Mouse (Mus musculus): ENCODE data around the gene Auts2. TPM values are rescaled to one million over a fixed set of nuclear protein-coding genes. Genes with fewer than 3 reads are reported as not detected.

The Auts2 gene
- polyA plus RNA-seq, 1 experiment from 2014 or later = 47.7 TPM

DNA sequence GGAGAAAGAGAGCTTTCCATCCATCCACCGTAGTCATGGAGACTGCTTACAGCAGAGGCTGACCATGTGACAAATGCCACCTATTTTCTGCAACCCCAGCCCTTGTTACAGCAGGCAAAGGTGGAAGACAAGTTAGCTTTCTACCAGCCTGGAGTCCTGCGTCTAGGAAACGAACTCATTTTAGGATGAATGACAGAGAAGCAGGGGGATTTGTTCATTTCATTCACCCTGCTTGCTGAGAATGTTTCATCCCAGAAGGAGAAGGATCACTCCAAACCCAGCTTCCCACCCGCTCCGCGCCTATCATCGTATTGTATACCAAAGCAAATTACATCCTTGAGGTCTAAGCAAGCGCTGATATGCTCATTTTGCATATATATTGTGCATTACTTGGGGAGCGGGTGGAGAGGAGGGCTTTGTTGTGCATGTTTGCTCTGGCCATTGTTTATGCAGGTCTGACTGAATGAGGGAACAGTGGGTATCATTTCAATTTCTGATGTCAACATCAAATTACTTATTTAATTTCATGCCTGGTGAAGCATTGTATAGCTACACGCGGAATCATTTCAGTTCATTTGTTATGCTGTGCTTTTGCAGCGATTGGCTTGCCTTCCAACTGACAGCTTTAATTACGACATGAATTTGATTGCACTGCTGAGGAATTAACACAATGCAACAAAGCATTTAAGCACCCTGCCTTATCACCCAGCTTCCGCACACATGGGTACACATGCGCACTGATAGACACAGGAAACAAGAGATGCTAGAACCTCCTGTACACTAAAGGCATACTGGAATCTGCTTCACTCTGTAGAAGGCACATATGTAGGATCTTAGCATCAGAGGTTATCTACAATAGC lies 509.4 kb downstream of the Auts2 start:
- no peak overlapping the region for H3K4me3 ChIP-seq (ENCODE audit: low read depth, low read length)
- no peak overlapping the region for H3K4me2 ChIP-seq (replicated peaks; ENCODE audit: low read depth, low read length)
- no peak for ATAC-seq (ENCODE audit: insufficient number of reproducible peaks, insufficient read depth, low FRiP score, low read depth)
- no peak overlapping the region for H3K27ac ChIP-seq (ENCODE audit: low read length)
- no peak overlapping the region for H3K9ac ChIP-seq (replicated peaks; ENCODE audit: low read depth, low read length)
- H3K36me3 ChIP-seq (ENCODE audit: control insufficient read depth, insufficient read depth, low read length) = no peaks in the 10 kb centered on the region
- 88% methylated on average over 15 of the region's 15 CpGs for WGBS
- no peaks in the 10 kb centered on the region for H3K9me3 ChIP-seq (ENCODE audit: control insufficient read depth, low read depth, low read length)
- H3K27me3 ChIP-seq (ENCODE audit: control insufficient read depth, insufficient read depth, low read length) = no peaks in the 10 kb centered on the region
- H3K4me1 ChIP-seq (ENCODE audit: control insufficient read depth, insufficient read depth, low read length) = no peaks in the 10 kb centered on the region; the same call in none of the 2 replicates

- Histone ChIP-seq H3K4me3 (ENCODE audit: low read depth, low read length) (no peak overlapping the region), H3K4me2 (replicated peaks; ENCODE audit: low read depth, low read length) (no peak overlapping the region), H3K36me3 (ENCODE audit: control insufficient read depth, insufficient read depth, low read length) (no peaks in the 10 kb centered on the region), H3K9me3 (ENCODE audit: control insufficient read depth, low read depth, low read length) (no peaks in the 10 kb centered on the region), H3K9ac (replicated peaks; ENCODE audit: low read depth, low read length) (no peak overlapping the region), H3K27ac (ENCODE audit: low read length) (no peak overlapping the region), H3K4me1 (ENCODE audit: control insufficient read depth, insufficient read depth, low read length) (no peaks in the 10 kb centered on the region; the same call in none of the 2 replicates), H3K27me3 (ENCODE audit: control insufficient read depth, insufficient read depth, low read length) (no peaks in the 10 kb centered on the region)
- 56% methylated on average over 15 of the region's 15 CpGs for WGBS
- ATAC-seq (ENCODE audit: insufficient number of reproducible peaks, insufficient read depth, low FRiP score, low read depth) = no peak
Measured at GRCm38 (mm10) chr5:132030941-132031531, 512.1 kb downstream of the Auts2 start.

GRCm38 (mm10) chr5:132029638-132030037 lies 513.5 kb downstream of the Auts2 start:
- Histone ChIP-seq H3K27ac (ENCODE audit: low read length) (no peak overlapping the region), H3K4me3 (ENCODE audit: low read depth, low read length) (no peak overlapping the region), H3K4me2 (replicated peaks; ENCODE audit: low read depth, low read length) (no peak overlapping the region), H3K36me3 (ENCODE audit: control insufficient read depth, insufficient read depth, low read length) (no peaks in the 10 kb centered on the region), H3K9ac (replicated peaks; ENCODE audit: low read depth, low read length) (no peak overlapping the region), H3K9me3 (ENCODE audit: control insufficient read depth, low read depth, low read length) (no peaks in the 10 kb centered on the region), H3K27me3 (ENCODE audit: control insufficient read depth, insufficient read depth, low read length) (no peaks in the 10 kb centered on the region), H3K4me1 (ENCODE audit: control insufficient read depth, insufficient read depth, low read length) (no peaks in the 10 kb centered on the region; the same call in none of the 2 replicates)
- WGBS = 87% methylated on average over 11 of the region's 11 CpGs
- no peak for ATAC-seq (ENCODE audit: insufficient number of reproducible peaks, insufficient read depth, low FRiP score, low read depth)

DNA sequence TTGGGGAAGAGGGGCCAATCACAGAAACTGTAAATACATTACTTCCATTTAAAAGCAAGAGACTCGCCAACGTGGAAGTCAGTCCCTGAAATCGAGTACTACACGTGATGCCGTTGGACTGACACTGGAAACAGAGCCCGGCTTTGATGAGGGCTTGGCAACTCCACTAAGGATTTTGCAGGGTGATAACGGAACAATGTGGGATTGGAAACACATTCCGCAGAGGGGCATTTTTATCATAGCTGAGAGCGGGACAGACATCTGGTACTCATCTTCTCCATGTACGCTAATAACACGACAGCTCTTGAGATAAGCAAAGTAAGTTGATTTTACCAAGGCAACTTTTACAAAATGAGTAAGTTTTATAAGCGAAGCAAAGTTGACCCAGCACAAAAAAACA lies 514.1 kb downstream of the Auts2 start:
- H3K4me1 ChIP-seq (ENCODE audit: control insufficient read depth, insufficient read depth, low read length) = no peaks in the 10 kb centered on the region; the same call in none of the 2 replicates
- H3K9ac ChIP-seq (replicated peaks; ENCODE audit: low read depth, low read length) = no peak overlapping the region
- no peak overlapping the region for H3K4me3 ChIP-seq (ENCODE audit: low read depth, low read length)
- no peaks in the 10 kb centered on the region for H3K27me3 ChIP-seq (ENCODE audit: control insufficient read depth, insufficient read depth, low read length)
- no peak overlapping the region for H3K27ac ChIP-seq (ENCODE audit: low read length)
- no peaks in the 10 kb centered on the region for H3K36me3 ChIP-seq (ENCODE audit: control insufficient read depth, insufficient read depth, low read length)
- ATAC-seq (ENCODE audit: insufficient number of reproducible peaks, insufficient read depth, low FRiP score, low read depth) = no peak
- WGBS = 62% methylated on average over 12 of the region's 12 CpGs
- no peak overlapping the region for H3K4me2 ChIP-seq (replicated peaks; ENCODE audit: low read depth, low read length)
- no peaks in the 10 kb centered on the region for H3K9me3 ChIP-seq (ENCODE audit: control insufficient read depth, low read depth, low read length)

DNA sequence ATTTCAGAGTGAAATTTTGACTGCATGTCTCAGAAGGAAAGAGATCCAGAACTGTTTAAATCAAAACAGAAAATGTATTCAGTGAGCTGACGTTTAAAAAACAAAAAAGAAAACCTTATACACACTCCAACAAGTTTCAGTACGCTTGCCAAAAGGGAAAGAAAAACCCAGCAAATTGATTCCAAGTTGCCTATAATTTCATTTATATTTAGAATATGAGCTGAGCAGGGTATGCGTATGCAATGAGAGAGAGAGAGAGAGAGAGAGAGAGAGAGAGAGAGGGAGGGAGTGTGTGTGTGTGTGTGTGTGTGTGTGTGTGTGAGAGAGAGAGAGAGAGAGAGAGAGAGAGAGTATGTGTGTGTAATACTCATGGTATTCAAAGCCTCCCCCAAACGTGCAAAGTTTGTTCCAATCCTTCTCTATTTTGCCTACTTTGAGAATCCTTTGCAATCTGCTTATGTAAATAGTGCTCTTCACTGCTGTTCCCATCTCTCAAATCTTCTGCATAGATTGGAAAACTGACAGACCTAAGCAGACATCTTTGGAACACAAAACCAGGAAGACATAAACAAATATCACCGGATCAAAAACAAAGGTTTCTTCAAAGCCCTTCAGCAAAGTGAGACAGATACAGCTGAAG lies 515.2 kb downstream of the Auts2 start:
- Histone ChIP-seq H3K9ac (replicated peaks; ENCODE audit: low read depth, low read length) (no peak overlapping the region), H3K36me3 (ENCODE audit: control insufficient read depth, insufficient read depth, low read length) (no peaks in the 10 kb centered on the region), H3K27ac (ENCODE audit: low read length) (no peak overlapping the region), H3K9me3 (ENCODE audit: control insufficient read depth, low read depth, low read length) (no peaks in the 10 kb centered on the region), H3K4me1 (ENCODE audit: control insufficient read depth, insufficient read depth, low read length) (no peaks in the 10 kb centered on the region; the same call in none of the 2 replicates), H3K27me3 (ENCODE audit: control insufficient read depth, insufficient read depth, low read length) (no peaks in the 10 kb centered on the region), H3K4me3 (ENCODE audit: low read depth, low read length) (no peak overlapping the region), H3K4me2 (replicated peaks; ENCODE audit: low read depth, low read length) (no peak overlapping the region)
- 50% methylated on average over 5 of the region's 5 CpGs for WGBS
- ATAC-seq (ENCODE audit: insufficient number of reproducible peaks, insufficient read depth, low FRiP score, low read depth) = no peak

- H3K4me1 ChIP-seq (ENCODE audit: control insufficient read depth, insufficient read depth, low read length) = no peaks in the 10 kb centered on the region
- H3K9ac ChIP-seq (replicated peaks; ENCODE audit: low read depth, low read length) = no peak overlapping the region
- no peak overlapping the region for H3K4me2 ChIP-seq (replicated peaks; ENCODE audit: low read depth, low read length)
- no peaks in the 10 kb centered on the region for H3K36me3 ChIP-seq (ENCODE audit: control insufficient read depth, insufficient read depth, low read length)
- 87% methylated on average over 7 of the region's 7 CpGs for WGBS
- H3K27me3 ChIP-seq (ENCODE audit: control insufficient read depth, insufficient read depth, low read length) = no peaks in the 10 kb centered on the region
- H3K27ac ChIP-seq (ENCODE audit: low read length) = no peak overlapping the region
- no peaks in the 10 kb centered on the region for H3K9me3 ChIP-seq (ENCODE audit: control insufficient read depth, low read depth, low read length)
- no peak overlapping the region for H3K4me3 ChIP-seq (ENCODE audit: low read depth, low read length)
- no peak for ATAC-seq (ENCODE audit: insufficient number of reproducible peaks, insufficient read depth, low FRiP score, low read depth)
Measured at GRCm38 (mm10) chr5:132013296-132013695, 529.8 kb downstream of the Auts2 start.

- H3K27ac ChIP-seq (ENCODE audit: low read length) = no peak overlapping the region
- no peak for ATAC-seq (ENCODE audit: insufficient number of reproducible peaks, insufficient read depth, low FRiP score, low read depth)
- H3K27me3 ChIP-seq (ENCODE audit: control insufficient read depth, insufficient read depth, low read length) = no peaks in the 10 kb centered on the region
- H3K4me3 ChIP-seq (ENCODE audit: low read depth, low read length) = no peak overlapping the region
- H3K9ac ChIP-seq (replicated peaks; ENCODE audit: low read depth, low read length) = no peak overlapping the region
- H3K9me3 ChIP-seq (ENCODE audit: control insufficient read depth, low read depth, low read length) = no peaks in the 10 kb centered on the region
- no peak overlapping the region for H3K4me2 ChIP-seq (replicated peaks; ENCODE audit: low read depth, low read length)
- no peaks in the 10 kb centered on the region for H3K36me3 ChIP-seq (ENCODE audit: control insufficient read depth, insufficient read depth, low read length)
- no peaks in the 10 kb centered on the region for H3K4me1 ChIP-seq (ENCODE audit: control insufficient read depth, insufficient read depth, low read length)
Measured at GRCm38 (mm10) chr5:132011795-132012194, 531.3 kb downstream of the Auts2 start.

- ATAC-seq (ENCODE audit: insufficient number of reproducible peaks, insufficient read depth, low FRiP score, low read depth) = no peak
- Histone ChIP-seq H3K27ac (ENCODE audit: low read length) (no peak overlapping the region), H3K4me1 (ENCODE audit: control insufficient read depth, insufficient read depth, low read length) (no peaks in the 10 kb centered on the region), H3K4me3 (ENCODE audit: low read depth, low read length) (no peak overlapping the region), H3K36me3 (ENCODE audit: control insufficient read depth, insufficient read depth, low read length) (no peaks in the 10 kb centered on the region), H3K4me2 (replicated peaks; ENCODE audit: low read depth, low read length) (no peak overlapping the region), H3K27me3 (ENCODE audit: control insufficient read depth, insufficient read depth, low read length) (no peaks in the 10 kb centered on the region), H3K9me3 (ENCODE audit: control insufficient read depth, low read depth, low read length) (no peaks in the 10 kb centered on the region), H3K9ac (replicated peaks; ENCODE audit: low read depth, low read length) (no peak overlapping the region)
- 41% methylated on average over 7 of the region's 7 CpGs for WGBS
Measured at GRCm38 (mm10) chr5:132008703-132009222, 534.4 kb downstream of the Auts2 start.

Data from stomach, embryonic 14.5 days (tissue).